Mouse (Mus musculus): Measurements from ENCODE around the gene Zscan21. TPM values are rescaled to one million over a fixed set of nuclear protein-coding genes. Genes with fewer than 3 reads are reported as not detected.

Zscan21 gene
- 85.4 and 96.0 TPM in 2 replicates for polyA plus RNA-seq (2015; fragmentation: Nextera tagmentation; extraction: Ambion mirVana)

DNA sequence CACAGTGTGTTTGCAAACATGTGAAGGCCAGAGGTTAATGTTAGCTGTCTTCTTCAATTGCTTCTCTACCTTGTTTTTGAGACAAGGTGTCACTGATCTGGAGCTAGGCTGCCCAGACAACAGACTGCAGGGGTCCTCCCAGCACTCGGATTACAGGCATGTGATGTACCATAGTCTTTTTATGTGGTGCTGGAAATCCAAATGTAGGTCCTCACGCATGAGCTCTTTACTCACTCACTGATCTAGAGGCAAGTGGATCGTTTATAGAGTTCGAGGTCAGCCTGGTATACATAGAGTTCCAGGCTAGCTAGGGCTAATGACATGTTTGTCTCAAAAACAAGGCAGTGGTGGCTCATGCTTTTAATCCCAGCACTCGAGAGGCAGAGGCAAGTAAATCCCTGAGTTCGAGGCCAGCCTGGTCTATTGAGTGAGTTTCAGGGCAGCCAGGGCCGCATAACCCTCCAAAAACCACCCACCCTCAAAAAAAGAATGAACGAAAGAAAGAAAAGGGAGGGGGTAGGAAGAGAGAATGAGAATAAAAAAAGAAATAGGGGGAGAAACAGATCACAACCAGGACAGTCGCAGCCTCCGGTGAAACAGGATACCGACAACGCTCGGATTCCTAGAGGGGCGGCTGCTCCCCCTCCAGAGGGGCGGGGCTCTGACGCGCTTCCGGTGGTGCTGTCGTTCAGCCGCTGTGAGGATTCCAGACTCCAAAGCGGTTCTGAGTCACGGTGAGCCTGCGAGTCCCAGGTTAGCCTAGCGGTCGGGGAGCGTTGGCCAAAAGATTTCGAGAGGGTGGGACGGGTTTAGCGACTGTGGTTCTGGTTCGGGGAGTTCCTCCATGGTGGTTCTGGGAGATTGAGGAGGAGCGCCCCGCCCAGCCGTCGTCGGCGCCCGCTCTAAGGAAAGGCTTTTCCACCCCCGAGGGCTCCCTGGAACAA lies at the start of gene Zscan21:
Zscan21 (plus strand) TSS at position 649 of the 944 bp plus-strand sequence.
- peak; percentile 97 for ATAC-seq
- H3K36me3 ChIP-seq (ENCODE audit: control insufficient read depth, insufficient read depth, low read length), result 0 out of 2 replicates have a peak, but pooled peaks cover 7% of the 10 kb centered on the region
- WGBS, result 7% methylated on average over 38 of the region's 38 CpGs
- H3K27ac ChIP-seq (ENCODE audit: low read length), result peak within 1 kb of the TSS; percentile 95
- H3K4me3 ChIP-seq (ENCODE audit: low read depth, low read length), result peak within 1 kb of the TSS; percentile 70
- H3K9me3 ChIP-seq (replicated peaks; ENCODE audit: control insufficient read depth, low read length, poor library complexity, severe bottlenecking), result no peaks in the 10 kb centered on the region
- no peaks in the 10 kb centered on the region for H3K27me3 ChIP-seq (ENCODE audit: control insufficient read depth, insufficient read depth, low read depth, low read length)
- peaks cover 22% of the 10 kb centered on the region for H3K4me1 ChIP-seq (ENCODE audit: control insufficient read depth, insufficient read depth, low read length)
- peak within 1 kb of the TSS; percentile 73 for H3K4me2 ChIP-seq (ENCODE audit: low read length)
- peak within 1 kb of the TSS; percentile 88 for H3K9ac ChIP-seq (ENCODE audit: low read depth, low read length)

- H3K4me3 ChIP-seq (ENCODE audit: low read depth, low read length), result no peak overlapping the region
- no peak overlapping the region for H3K9ac ChIP-seq (ENCODE audit: low read depth, low read length)
- no peak for ATAC-seq
- no peaks in the 10 kb centered on the region for H3K27me3 ChIP-seq (ENCODE audit: control insufficient read depth, insufficient read depth, low read depth, low read length)
- H3K4me1 ChIP-seq (ENCODE audit: control insufficient read depth, insufficient read depth, low read length), result no peaks in the 10 kb centered on the region
- no peaks in the 10 kb centered on the region for H3K9me3 ChIP-seq (replicated peaks; ENCODE audit: control insufficient read depth, low read length, poor library complexity, severe bottlenecking)
- 82% methylated on average over 4 of the region's 4 CpGs for WGBS
- H3K36me3 ChIP-seq (ENCODE audit: control insufficient read depth, insufficient read depth, low read length), result no peaks in the 10 kb centered on the region
- no peak overlapping the region for H3K27ac ChIP-seq (ENCODE audit: low read length)
- no peak overlapping the region for H3K4me2 ChIP-seq (ENCODE audit: low read length)
These were observed 42.9 kb upstream of the Zscan21 start for GRCm38 (mm10) chr5:138073803-138074202.

GRCm38 (mm10) chr5:138075684-138076083 lies 41.0 kb upstream of the Zscan21 start:
- Histone ChIP-seq H3K4me3 (ENCODE audit: low read depth, low read length) (no peak overlapping the region), H3K4me2 (ENCODE audit: low read length) (no peak overlapping the region), H3K27me3 (ENCODE audit: control insufficient read depth, insufficient read depth, low read depth, low read length) (no peaks in the 10 kb centered on the region), H3K9me3 (replicated peaks; ENCODE audit: control insufficient read depth, low read length, poor library complexity, severe bottlenecking) (no peaks in the 10 kb centered on the region), H3K27ac (ENCODE audit: low read length) (no peak overlapping the region), H3K9ac (ENCODE audit: low read depth, low read length) (no peak overlapping the region), H3K4me1 (ENCODE audit: control insufficient read depth, insufficient read depth, low read length) (no peaks in the 10 kb centered on the region), H3K36me3 (ENCODE audit: control insufficient read depth, insufficient read depth, low read length) (no peaks in the 10 kb centered on the region)
- no peak for ATAC-seq
- WGBS, result 76% methylated on average over 3 of the region's 3 CpGs

- WGBS, result 54% methylated on average over 2 of the region's 2 CpGs
- ATAC-seq, result no peak
- Histone ChIP-seq H3K4me2 (ENCODE audit: low read length) (no peak overlapping the region), H3K9me3 (replicated peaks; ENCODE audit: control insufficient read depth, low read length, poor library complexity, severe bottlenecking) (no peaks in the 10 kb centered on the region), H3K36me3 (ENCODE audit: control insufficient read depth, insufficient read depth, low read length) (no peaks in the 10 kb centered on the region), H3K9ac (ENCODE audit: low read depth, low read length) (no peak overlapping the region), H3K4me3 (ENCODE audit: low read depth, low read length) (no peak overlapping the region), H3K4me1 (ENCODE audit: control insufficient read depth, insufficient read depth, low read length) (no peaks in the 10 kb centered on the region), H3K27me3 (ENCODE audit: control insufficient read depth, insufficient read depth, low read depth, low read length) (no peaks in the 10 kb centered on the region), H3K27ac (ENCODE audit: low read length) (no peak overlapping the region)
These were observed 40.6 kb upstream of the Zscan21 start for GRCm38 (mm10) chr5:138076148-138076547.

DNA sequence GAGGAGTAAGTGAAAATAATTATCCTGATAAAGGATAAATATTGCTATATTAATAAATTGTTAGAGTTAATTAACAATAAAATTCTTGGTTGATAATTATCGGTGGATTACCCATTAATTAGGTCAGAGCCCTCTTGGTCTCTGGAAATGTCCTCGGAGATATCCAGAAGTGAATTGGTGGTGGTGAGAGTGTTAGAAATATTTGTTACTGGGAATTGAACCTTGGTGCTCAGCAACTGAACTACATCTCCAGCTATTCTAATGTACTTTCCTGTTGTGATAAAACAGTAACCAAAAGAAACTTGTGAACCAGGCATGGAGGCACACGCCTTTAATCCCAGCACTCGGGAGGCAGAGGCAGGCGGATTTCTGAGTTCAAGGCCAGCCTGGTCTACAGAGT lies 36.2 kb upstream of the Zscan21 start:
- Histone ChIP-seq H3K36me3 (ENCODE audit: control insufficient read depth, insufficient read depth, low read length) (no peaks in the 10 kb centered on the region), H3K4me2 (ENCODE audit: low read length) (no peak overlapping the region), H3K4me1 (ENCODE audit: control insufficient read depth, insufficient read depth, low read length) (peaks cover 4% of the 10 kb centered on the region; the same call in 1 of the 2 replicates), H3K9me3 (replicated peaks; ENCODE audit: control insufficient read depth, low read length, poor library complexity, severe bottlenecking) (no peaks in the 10 kb centered on the region), H3K27me3 (ENCODE audit: control insufficient read depth, insufficient read depth, low read depth, low read length) (no peaks in the 10 kb centered on the region), H3K27ac (ENCODE audit: low read length) (no peak overlapping the region), H3K4me3 (ENCODE audit: low read depth, low read length) (no peak overlapping the region), H3K9ac (ENCODE audit: low read depth, low read length) (no peak overlapping the region)
- 89% methylated on average over 5 of the region's 5 CpGs for WGBS
- ATAC-seq, result no peak

- no peaks in the 10 kb centered on the region for H3K27me3 ChIP-seq (ENCODE audit: control insufficient read depth, insufficient read depth, low read depth, low read length)
- H3K4me3 ChIP-seq (ENCODE audit: low read depth, low read length), result no peak overlapping the region
- no peak overlapping the region for H3K9ac ChIP-seq (ENCODE audit: low read depth, low read length)
- no peak overlapping the region for H3K27ac ChIP-seq (ENCODE audit: low read length)
- H3K4me1 ChIP-seq (ENCODE audit: control insufficient read depth, insufficient read depth, low read length), result peaks cover 10% of the 10 kb centered on the region
- no peak for ATAC-seq
- WGBS, result 89% methylated on average over 9 of the region's 9 CpGs
- H3K4me2 ChIP-seq (ENCODE audit: low read length), result no peak overlapping the region
- no peaks in the 10 kb centered on the region for H3K36me3 ChIP-seq (ENCODE audit: control insufficient read depth, insufficient read depth, low read length)
- H3K9me3 ChIP-seq (replicated peaks; ENCODE audit: control insufficient read depth, low read length, poor library complexity, severe bottlenecking), result no peaks in the 10 kb centered on the region
These were observed 35.3 kb upstream of the Zscan21 start for GRCm38 (mm10) chr5:138081446-138081845.

GRCm38 (mm10) chr5:138083318-138083900 lies 33.3 kb upstream of the Zscan21 start:
- no peaks in the 10 kb centered on the region for H3K9me3 ChIP-seq (replicated peaks; ENCODE audit: control insufficient read depth, low read length, poor library complexity, severe bottlenecking)
- H3K4me1 ChIP-seq (ENCODE audit: control insufficient read depth, insufficient read depth, low read length), result peaks cover 29% of the 10 kb centered on the region
- H3K9ac ChIP-seq (ENCODE audit: low read depth, low read length), result no peak overlapping the region
- H3K4me3 ChIP-seq (ENCODE audit: low read depth, low read length), result no peak overlapping the region
- H3K4me2 ChIP-seq (ENCODE audit: low read length), result no peak overlapping the region
- no peak for ATAC-seq
- no peak overlapping the region for H3K27ac ChIP-seq (ENCODE audit: low read length)
- WGBS, result 69% methylated on average over 2 of the region's 2 CpGs
- no peaks in the 10 kb centered on the region for H3K27me3 ChIP-seq (ENCODE audit: control insufficient read depth, insufficient read depth, low read depth, low read length)
- no peaks in the 10 kb centered on the region for H3K36me3 ChIP-seq (ENCODE audit: control insufficient read depth, insufficient read depth, low read length)

DNA sequence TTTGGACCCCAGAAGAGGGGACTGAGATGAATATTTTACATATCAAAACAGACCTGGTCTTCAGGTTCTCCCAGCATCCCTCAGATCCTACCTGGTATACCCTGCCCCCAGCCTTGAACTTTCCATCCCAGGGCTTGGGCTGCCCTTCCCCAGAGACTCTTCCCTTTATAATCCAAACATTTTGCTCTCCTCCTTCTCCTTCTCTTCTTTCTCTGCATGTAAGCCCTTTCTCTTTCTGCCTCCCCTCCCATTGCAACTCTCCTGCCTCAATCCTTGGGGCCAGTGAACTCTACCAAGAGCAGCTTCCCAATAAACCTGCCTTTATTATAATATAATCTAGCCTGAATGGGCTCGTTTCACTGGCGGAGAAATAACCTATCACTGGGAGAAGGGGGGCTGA lies 32.8 kb upstream of the Zscan21 start:
- Histone ChIP-seq H3K27ac (ENCODE audit: low read length) (no peak overlapping the region), H3K4me1 (ENCODE audit: control insufficient read depth, insufficient read depth, low read length) (peaks cover 29% of the 10 kb centered on the region), H3K9ac (ENCODE audit: low read depth, low read length) (no peak overlapping the region), H3K27me3 (ENCODE audit: control insufficient read depth, insufficient read depth, low read depth, low read length) (no peaks in the 10 kb centered on the region), H3K9me3 (replicated peaks; ENCODE audit: control insufficient read depth, low read length, poor library complexity, severe bottlenecking) (no peaks in the 10 kb centered on the region), H3K4me2 (ENCODE audit: low read length) (no peak overlapping the region), H3K36me3 (ENCODE audit: control insufficient read depth, insufficient read depth, low read length) (no peaks in the 10 kb centered on the region; the same call in 1 of the 2 replicates), H3K4me3 (ENCODE audit: low read depth, low read length) (no peak overlapping the region)
- WGBS, result 98% methylated on average over 2 of the region's 2 CpGs
- no peak for ATAC-seq

GRCm38 (mm10) chr5:138084507-138084906 lies 32.2 kb upstream of the Zscan21 start:
- ATAC-seq, result peak; percentile 54; the same call in 1 of the 2 replicates
- Histone ChIP-seq H3K4me1 (ENCODE audit: control insufficient read depth, insufficient read depth, low read length) (peaks cover 29% of the 10 kb centered on the region), H3K36me3 (ENCODE audit: control insufficient read depth, insufficient read depth, low read length) (no peaks in the 10 kb centered on the region; the same call in 1 of the 2 replicates), H3K27me3 (ENCODE audit: control insufficient read depth, insufficient read depth, low read depth, low read length) (no peaks in the 10 kb centered on the region), H3K4me2 (ENCODE audit: low read length) (peak overlapping the region; percentile 53), H3K27ac (ENCODE audit: low read length) (no peak overlapping the region), H3K9ac (ENCODE audit: low read depth, low read length) (peak overlapping the region; percentile 95; the same call in 1 of the 2 replicates), H3K4me3 (ENCODE audit: low read depth, low read length) (peak overlapping the region; percentile 79), H3K9me3 (replicated peaks; ENCODE audit: control insufficient read depth, low read length, poor library complexity, severe bottlenecking) (no peaks in the 10 kb centered on the region)
- WGBS, result 66% methylated on average over 2 of the region's 2 CpGs
